Mouse (Mus musculus): ENCODE measurements around the gene Itgam. TPM values are rescaled to one million over a fixed set of nuclear protein-coding genes. Genes with fewer than 3 reads are reported as not detected.

The Itgam gene
- polyA plus RNA-seq (2017; shearing (Covaris generic)) = under 1 TPM; 0.22 to 0.40 TPM

DNA sequence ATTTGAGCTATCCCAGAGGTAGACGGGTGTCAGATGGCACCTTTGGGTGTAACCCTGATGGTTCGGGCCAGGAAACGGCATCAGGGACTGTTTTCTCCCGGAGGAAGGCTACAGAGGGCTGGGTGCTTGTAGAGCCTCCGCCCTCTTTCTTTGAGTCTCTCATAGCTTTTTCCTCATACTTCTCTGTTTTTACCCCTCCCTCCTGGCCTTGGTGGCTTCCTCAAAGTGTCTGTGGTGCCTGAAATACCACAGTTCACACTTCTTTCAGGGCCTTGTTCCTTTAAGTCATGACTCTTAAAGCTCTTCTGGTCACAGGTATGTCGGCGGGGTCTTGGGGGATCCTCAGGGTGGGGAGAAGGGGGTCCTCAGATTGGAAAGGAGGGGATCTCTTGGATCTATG, at the start of gene Itgam, which contains the start of gene Gm49368:
TSS of gene Itgam (plus strand) at position 185 of the 400 bp plus-strand sequence.
TSS of gene Gm49368 (plus strand) at position 228 of the 400 bp plus-strand sequence.

DNA sequence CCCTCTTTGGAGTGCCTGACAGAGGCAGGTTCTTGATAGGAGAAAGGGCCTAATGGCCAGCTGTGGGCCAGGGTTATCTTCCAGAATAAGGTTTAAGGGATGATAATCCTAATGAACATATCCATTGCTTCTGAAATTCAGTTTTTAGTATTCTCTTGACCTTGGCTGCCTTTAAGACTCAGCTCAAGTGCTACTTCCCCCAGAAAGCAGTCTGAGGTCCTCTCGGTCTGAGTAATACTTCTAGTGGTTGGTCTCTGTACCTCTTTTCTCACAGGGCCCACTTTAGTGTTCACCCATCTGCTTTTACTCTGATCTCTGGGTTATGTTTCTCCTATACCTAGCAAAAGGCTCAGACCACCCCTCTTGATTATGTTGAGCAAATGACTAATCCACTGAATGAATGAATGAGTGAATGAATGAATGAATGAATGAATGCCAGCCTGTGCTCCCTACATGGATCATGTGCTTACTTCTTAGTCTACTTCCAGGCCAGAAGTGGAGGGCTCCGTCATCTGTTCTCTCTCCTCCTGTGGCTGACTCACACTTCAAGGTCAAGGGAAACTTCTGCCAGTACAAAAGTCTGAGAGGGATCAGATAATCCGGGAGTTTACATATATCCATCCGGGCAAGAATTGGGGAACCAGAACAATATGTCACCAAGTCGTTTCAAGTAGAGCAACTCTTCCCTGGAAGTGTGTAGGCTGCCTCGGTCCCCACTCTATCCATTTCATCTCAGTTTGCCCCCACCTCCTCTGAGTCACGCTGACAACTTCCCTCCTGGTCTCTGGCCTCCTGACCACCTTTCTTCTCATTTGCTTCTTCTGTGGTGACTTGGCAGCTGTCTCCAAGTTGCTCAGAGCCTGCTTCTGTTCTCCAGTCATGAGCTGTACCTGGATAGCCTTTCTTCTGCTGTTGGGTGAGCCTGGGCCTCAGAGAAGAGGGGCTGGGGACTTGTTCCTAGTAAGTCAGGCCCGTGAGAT, 66.6 kb downstream of the Itgam start, which contains the start of gene Itgax:
TSS of gene Itgax (plus strand) at position 807 of the 980 bp plus-strand sequence.

DNA sequence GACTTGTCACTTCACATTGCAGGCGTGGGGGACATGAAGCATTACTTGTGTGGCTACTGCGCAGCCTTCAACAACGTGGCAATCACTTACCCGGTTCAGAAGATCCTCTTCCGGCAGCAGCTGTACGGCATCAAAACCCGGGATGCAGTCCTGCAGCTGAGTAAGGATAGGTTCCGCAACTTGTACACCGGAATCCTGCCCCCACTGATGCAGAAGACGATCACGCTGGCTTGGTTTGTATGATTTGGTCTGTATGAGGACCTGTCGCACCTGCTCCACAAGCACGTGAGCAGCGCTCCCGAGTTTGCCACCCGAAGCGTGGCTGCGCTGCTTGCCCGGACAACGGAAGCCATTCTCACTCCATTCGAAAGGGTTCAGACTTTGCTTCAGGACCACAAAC, 91.6 kb downstream of the Itgam start, which contains the start of gene Itgad:
TSS of gene Itgad (plus strand) at position 301 of the 400 bp plus-strand sequence.

Other genes with a start within 250 kb of the Itgam start
- 100 to 1,000 TPM; 147 to 189 TPM for gene Stx4a, start 238.3 kb upstream of the Itgam start, polyA plus RNA-seq (2017; shearing (Covaris generic))
- under 1 TPM; 0.51 to 0.56 TPM for gene Stx1b, start 238.1 kb upstream of the Itgam start, polyA plus RNA-seq (2017; shearing (Covaris generic))
- gene Zfp646, start 186.4 kb upstream of the Itgam start, polyA plus RNA-seq (2017; shearing (Covaris generic)) = 10 to 100 TPM; 43.6 to 44.7 TPM
- 10 to 100 TPM; 13.1 to 20.9 TPM for gene Zfp668, start 185.8 kb upstream of the Itgam start, polyA plus RNA-seq (2017; shearing (Covaris generic))
- gene Prss53, start 171.7 kb upstream of the Itgam start, polyA plus RNA-seq (2017; shearing (Covaris generic)) = 1 to 10 TPM; 1.1 to 2.5 TPM
- gene Gm21974, start 167.2 kb upstream of the Itgam start, polyA plus RNA-seq (2017; shearing (Covaris generic)) = not detected
- gene Vkorc1, start 167.0 kb upstream of the Itgam start, polyA plus RNA-seq (2017; shearing (Covaris generic)) = 10 to 100 TPM; 43.9 to 54.4 TPM
- 10 to 100 TPM; 50.0 to 58.9 TPM for gene Bckdk, start 158.6 kb upstream of the Itgam start, polyA plus RNA-seq (2017; shearing (Covaris generic))
- 10 to 100 TPM; 37.9 to 46.2 TPM for gene Kat8, start 150.1 kb upstream of the Itgam start, polyA plus RNA-seq (2017; shearing (Covaris generic))
- gene Prss8, start 132.5 kb upstream of the Itgam start, polyA plus RNA-seq (2017; shearing (Covaris generic)) = 1 to 10 TPM in 1 of 2 experiments, under 1 TPM in 1; 0.76 to 1.9 TPM
- 1 to 10 TPM; 2.9 to 3.4 TPM for gene Prss36, start 115.9 kb upstream of the Itgam start, polyA plus RNA-seq (2017; shearing (Covaris generic))
- gene Fus, start 95.2 kb upstream of the Itgam start, polyA plus RNA-seq (2017; shearing (Covaris generic)) = 100 to 1,000 TPM; 120 to 128 TPM
- 100 to 1,000 TPM; 256 to 301 TPM for gene Pycard, start 68.8 kb upstream of the Itgam start, polyA plus RNA-seq (2017; shearing (Covaris generic))
- not detected for gene Trim72, start 58.7 kb upstream of the Itgam start, polyA plus RNA-seq (2017; shearing (Covaris generic))
- 1 to 10 TPM in 1 of 2 experiments, under 1 TPM in 1; 0.37 to 1.4 TPM for gene Gm49368, start within 50 bp of the Itgam start, polyA plus RNA-seq (2017; shearing (Covaris generic))
- under 1 TPM in 1 of 2 experiments, not detected in 1; 0.04 TPM for gene Itgax, start 66.9 kb downstream of the Itgam start, polyA plus RNA-seq (2017; shearing (Covaris generic))
- 1 to 10 TPM in 1 of 2 experiments, not detected in 1; 2.8 TPM for gene Itgad, start 91.7 kb downstream of the Itgam start, polyA plus RNA-seq (2017; shearing (Covaris generic))
- under 1 TPM in 1 of 2 experiments, not detected in 1; 0.31 TPM for gene Cox6a2, start 143.7 kb downstream of the Itgam start, polyA plus RNA-seq (2017; shearing (Covaris generic))
- gene Armc5, start 174.7 kb downstream of the Itgam start, polyA plus RNA-seq (2017; shearing (Covaris generic)) = 10 to 100 TPM; 10.9 to 20.7 TPM
- 1 to 10 TPM; 1.8 to 3.2 TPM for gene 9130023H24Rik, start 175.4 kb downstream of the Itgam start, polyA plus RNA-seq (2017; shearing (Covaris generic))
- 1 to 10 TPM; 1.7 to 1.8 TPM for gene Tgfb1i1, start 184.2 kb downstream of the Itgam start, polyA plus RNA-seq (2017; shearing (Covaris generic))
- under 1 TPM; 0.25 to 0.88 TPM for gene Slc5a2, start 203.0 kb downstream of the Itgam start, polyA plus RNA-seq (2017; shearing (Covaris generic))
- 10 to 100 TPM; 25.9 to 34.9 TPM for gene BC017158, start 235.5 kb downstream of the Itgam start, polyA plus RNA-seq (2017; shearing (Covaris generic))